Mouse (Mus musculus) layer of hippocampus, postnatal 14 days (tissue): ENCODE measurements around the gene Tmem50b. TPM values are rescaled to one million over a fixed set of nuclear protein-coding genes. Genes with fewer than 3 reads are reported as not detected.

Experiments used
- DNase-seq, 2 experiments: peaks; one replicate each; pipeline ENCODE4 v3.0.0; 2021 to 2022; ENCODE audit warnings: low spot score in 2 of 2, mixed read lengths in 1 of 2
- total RNA-seq, 2 experiments: library from RNA; stranded (reverse); gene quantifications; 2 replicates each; pipeline ENCODE4 v1.2.3; 2021

Tmem50b gene
- total RNA-seq, 2 experiments from 2014 or later: 126 to 142 TPM

DNA sequence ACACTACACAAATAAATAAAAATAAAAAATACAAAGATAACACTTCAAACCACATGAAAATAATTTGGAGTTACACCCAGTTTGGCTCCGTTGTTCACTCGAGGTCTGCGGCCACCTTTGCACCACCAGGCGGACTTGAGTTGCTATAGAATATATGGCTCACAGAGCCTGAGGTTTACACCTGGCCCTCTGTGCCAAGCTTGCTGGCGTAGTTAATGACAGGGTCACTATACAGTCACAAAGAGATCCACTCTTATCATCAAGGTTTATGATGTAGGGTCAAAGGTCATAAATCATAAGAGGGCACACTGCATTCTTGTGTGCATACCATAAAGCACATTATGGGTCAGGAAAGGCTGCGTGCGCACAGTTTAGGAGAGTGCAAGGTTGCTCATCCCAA is 31.6 kb downstream of the Tmem50b start:
- no peak for DNase-seq

DNA sequence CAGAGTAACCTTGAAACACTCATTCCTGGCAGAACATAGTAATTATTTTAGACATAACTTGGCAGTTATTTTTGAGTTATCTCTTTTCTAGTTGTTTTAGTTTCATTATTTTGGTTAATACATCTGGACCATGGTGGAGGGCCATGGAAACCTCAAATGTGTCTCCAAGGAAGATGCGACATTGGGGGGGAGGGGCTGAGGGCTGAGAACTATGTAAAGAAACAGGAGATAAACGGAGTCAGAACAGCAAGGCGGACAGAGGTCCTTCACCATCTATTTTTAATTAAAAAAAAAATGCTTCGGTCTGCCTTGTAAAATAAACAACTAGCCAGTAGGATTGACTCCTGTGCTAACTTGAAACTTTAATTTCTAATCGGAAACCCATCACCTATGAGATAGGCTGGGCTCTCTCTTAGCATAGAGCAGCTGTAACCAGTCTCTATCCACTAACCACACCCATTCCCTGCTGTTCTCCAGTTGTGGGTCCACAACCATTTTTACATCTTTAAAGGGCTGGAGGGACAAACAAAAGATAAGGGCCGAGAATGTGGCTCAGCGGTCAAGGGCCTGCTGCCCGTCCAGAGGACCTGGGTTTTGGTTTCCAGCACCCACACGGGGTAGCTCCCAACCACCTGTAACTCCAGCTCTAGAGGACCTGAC is 32.2 kb downstream of the Tmem50b start:
- DNase-seq: no peak

DNA sequence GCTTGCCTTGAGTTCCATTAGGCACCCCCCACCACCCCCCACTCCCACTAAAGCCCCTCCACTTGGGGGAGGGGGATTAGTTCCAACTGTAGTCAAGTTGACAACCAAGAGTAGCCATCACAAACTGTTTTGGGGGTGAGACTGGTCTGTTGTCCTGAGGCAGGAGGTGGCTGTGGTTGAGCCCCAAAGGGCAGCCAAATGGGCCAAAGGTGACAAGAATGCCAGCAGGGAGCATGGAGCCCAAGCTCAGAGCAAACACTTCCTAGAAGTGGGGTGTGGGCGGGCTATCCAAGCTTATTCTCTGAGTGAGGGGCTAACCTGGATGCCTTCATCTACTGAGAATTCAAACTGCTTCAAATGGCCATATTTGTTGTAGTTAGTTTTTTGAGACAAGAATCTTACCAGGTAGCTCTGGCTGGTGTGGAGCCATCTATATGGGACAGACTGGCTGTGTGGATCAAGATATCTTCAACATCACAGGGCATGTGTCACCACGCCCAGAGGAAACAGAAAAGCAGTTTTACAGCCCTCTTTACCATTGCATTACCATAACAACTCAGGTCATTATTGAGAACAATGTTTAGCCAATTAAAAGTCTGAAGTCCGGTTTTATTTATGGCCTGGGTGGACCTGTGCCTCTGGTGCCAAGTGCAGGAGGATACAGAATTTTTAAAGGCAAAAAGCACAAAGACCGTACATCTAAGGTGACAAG is 32.9 kb downstream of the Tmem50b start:
- no peak for DNase-seq

DNA sequence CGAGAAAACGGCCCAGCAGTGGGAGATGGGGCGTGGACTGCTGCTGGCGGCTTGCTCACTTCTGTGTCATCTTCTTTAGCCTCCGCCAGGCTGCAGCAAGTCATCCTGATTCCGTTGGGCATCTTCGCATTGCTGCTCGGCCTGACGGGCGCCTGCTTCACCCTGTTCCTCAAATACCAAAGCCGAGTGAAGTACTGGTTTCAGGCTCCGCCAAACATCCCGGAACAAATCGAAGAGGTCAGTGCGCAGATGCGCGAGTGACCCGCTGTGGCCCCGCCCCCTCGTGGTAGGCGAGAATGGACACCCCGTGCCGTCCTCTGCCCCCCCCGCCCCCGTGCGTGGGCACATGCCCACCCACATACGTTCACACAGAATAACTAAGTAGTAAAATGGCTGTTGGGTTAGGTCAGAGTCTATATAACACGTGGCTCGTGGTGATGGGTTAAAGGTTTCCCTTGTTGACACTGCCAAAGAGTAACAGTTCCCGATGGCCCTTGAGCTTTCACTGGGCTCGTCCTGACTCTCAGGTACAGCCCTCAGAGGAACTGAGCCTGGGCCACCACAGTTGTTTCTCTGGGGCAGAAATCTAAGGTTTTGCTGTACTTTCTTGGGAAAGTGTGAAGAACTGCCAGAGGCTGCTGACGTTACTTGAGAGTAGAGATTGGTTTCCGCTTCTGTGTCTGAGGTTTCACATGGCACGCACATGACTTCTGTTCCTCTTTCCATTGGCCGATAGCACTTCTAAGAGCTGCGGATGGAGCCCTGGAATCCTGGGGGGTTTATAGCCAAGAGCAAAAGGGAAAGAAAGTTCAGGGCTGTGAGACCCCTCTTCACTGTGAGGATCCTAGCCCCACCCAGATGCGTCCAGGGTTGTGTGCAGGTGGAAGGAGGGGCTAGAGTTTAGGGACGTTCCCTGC is 35.8 kb downstream of the Tmem50b start:
- no peak for DNase-seq

DNA sequence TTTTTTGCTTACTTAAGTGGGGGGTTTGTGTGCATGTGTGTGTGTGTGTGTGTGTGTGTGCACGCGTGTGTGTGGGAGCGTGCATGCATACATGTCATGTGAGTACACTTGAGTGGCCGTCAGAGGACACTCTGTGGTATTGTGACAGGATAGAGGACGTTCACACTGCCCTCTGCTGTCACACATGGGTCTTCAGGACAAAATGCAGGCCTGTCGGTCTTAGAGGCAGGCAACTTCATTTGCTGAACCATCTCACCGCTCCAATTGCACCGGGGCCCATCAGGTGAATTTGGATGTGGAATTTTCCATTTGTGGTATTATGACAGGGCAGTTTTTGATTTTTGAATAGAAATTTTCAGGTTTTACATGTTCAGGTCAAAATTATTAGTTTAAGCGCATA is 36.5 kb downstream of the Tmem50b start:
- DNase-seq: no peak

DNA sequence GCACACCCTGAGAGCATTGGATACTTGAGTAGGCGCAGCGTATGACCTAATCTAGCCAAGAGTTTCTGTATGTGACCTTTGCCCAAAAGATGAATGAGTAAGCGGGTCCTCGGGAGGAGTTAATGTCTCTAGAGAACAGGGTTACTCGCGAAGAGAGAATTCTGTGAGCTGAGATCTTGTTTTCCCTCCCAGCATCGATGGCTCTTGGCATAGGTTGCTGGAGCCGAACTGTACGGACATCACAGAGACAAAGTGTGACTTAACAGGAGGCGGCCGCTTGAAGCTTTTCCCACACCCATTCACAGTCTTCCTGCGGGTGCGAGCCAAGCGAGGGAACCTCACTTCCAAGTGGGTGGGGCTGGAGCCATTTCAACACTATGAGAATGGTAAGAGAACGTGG is 39.9 kb downstream of the Tmem50b start:
- DNase-seq: peak in 1 of 2 experiments; percentile 46

DNA sequence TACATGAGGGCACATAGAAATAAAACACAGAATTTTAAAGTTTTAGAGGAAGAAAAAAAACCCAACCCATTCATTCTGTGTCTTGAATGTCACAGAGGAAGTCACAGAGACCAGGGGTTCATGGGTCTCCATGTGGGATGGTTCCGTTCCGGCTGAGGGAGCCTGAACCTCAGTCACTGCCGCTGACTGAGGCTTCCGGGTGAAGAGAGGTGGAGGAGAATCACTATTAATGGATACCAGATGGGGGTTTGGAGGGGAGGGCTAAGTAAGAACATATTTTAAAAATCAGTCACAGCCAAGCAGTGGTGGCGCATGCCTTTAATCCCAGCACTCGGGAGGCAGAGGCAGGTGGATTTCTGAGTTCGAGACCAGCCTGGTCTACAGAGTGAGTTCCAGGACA is 40.4 kb downstream of the Tmem50b start:
- DNase-seq: no peak

DNA sequence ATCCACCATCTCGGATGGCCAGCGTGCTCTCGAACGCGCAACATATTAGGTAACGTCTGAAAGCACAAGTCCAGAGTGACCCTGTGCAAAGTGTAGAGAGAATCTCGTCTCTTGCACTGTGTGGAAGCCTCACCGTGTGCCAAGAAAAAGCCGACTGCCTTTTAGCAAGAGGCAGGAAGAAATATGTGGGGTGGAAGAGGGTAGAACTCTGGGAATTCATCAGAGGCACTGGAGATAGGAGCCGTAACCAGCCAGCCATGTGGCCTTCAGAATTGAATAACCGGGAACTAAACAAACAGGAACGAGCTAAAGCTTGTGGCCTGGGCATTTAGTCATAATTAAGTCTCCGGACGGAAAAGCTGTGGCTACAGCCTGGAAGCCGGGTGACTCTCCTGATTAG is 40.9 kb downstream of the Tmem50b start:
- no peak for DNase-seq

DNA sequence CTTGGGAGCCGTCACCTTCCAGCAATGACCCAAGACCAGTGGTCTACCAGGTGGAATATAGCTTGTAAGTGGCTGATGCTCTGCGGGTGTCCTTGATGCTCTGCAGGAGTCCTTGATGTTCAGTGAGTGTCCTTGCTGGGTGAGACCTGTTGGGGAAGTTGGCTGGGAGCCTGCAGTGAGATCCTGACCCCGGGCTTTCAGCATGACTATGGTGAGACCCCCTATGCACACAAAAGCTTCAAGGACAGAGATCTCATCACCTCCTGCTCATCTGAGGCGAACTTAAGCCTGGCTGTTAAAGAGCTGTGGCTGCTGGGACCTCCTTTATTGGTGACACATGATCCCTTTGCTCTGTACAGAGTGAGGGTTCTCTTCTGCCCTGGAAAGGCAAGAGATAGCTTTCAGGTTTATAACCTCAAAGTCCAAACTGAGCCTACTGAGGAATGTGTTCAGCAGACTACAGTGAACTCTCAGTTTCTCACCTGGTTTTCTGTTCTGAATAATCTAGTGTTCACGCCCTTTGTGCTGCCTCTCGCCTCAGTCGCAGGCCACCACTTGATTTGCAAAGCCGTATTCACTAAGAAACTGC is 42.5 kb downstream of the Tmem50b start:
- DNase-seq: no peak

DNA sequence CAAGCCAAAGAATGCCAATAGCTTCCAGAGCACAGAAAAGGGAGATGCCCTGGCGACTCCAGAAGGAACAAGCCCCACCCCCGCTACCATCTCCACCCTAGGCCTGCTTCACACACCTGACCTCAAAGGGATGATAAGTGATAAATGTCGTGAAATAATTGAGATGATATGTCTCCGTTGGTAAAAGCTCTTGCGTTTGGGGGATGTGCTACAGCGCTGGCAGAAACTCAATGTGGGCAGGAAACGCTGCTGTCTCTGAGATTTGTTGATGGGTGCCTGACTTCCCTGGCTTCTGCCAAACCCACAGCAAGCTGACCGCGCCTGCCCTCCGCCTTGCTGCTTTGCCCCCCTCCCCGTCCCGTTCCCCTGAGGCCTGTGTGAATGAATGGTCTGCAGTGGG is 44.0 kb downstream of the Tmem50b start:
- DNase-seq: no peak

DNA sequence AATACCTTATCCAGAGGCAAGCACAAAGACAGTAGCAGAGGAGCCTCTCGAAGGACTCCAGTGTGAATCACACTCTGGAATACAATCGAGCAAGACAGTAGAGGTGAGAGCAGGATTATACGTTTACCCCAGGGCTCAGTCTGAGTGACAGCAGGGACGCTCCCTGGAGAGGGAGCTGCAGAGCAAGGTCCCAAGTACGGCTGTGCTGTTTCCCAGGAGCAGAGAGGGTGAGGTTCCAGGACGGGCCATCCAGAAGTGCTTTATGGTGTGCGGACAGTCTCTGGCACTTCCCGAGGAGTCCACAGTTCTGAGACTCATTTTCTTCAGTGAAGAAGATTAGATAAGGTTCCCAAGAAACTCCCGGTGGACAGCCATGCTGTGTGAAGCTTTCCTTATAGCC is 45.5 kb downstream of the Tmem50b start:
- no peak for DNase-seq

DNA sequence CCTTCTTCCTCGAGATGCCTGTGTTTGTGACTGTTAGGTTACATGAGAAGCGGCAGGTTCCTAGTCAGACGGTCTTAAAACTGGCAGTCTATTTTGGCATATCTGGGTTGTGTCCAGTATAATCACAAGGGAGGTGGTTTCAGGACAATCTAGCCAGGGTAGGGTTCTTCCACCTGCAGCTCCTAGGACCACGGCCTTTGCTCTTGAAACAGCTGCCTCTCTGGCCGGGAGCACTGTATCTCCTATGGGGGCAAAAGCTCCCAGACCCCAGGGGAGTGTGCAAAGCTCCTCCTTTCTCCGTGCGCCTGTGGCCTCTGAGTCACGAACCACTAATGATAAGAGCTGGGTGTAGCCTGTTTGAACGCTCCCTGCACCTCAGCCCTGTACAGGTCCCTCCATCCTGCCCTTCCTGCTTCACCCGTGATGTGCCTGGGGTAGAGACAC is 46.5 kb downstream of the Tmem50b start:
- no peak for DNase-seq

DNA sequence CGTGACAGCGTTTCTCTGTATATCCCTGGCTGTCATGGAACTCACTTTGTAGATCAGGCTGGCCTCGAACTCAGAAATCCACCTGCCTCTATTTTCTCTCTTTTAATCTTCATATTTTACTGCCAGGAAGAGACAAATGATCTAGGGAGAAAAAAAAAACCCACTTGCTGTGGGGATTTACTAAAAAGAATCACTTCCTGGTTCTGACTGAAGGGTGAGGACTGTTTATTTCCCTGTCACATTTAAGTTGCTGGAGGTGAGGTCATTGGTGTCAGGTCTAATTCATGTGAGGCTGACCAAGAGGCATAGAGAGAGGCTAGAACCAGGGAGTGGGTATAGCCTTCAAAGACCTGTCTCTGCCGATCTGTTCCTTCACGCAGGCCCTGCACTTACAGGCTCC is 48.0 kb downstream of the Tmem50b start:
- DNase-seq: no peak

DNA sequence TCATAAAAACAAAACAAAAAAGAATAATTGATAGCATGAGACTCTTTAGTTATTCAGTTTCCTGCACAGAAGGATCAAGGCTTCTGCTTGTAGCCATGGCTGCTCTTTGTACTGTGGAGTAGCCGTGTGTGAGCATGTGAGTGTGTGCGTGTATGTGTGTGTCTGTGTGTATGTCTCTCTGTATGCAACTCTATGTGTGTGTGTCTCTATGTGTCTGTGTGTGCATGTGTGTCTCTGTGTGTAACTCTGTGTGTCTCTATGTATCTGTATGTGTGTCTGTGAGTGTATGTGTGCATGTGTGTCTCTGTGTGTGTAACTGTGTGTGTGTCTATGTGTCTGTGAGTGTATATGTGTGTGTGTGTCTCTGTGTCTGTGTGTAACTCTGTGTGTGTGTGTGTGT is 48.6 kb downstream of the Tmem50b start:
- no peak for DNase-seq

DNA sequence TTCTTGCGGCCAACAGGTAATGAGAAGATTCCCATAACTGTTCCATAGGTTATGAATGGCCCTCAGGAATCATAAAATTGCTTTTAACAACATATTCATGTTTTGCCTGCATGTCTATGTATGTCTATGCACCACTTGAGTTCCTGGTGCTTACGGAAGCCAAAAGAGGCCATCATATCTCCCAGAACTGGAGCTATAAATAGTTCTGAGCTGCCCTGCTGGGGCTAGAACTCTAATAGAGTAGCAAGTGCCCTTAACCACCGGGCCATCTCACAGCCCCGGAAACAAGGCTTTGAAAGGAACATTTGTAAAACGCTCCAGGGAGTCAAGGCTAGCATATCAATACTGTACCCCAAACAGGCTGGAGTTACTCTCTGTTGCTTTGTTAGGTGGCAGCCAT is 49.0 kb downstream of the Tmem50b start:
- DNase-seq: no peak

DNA sequence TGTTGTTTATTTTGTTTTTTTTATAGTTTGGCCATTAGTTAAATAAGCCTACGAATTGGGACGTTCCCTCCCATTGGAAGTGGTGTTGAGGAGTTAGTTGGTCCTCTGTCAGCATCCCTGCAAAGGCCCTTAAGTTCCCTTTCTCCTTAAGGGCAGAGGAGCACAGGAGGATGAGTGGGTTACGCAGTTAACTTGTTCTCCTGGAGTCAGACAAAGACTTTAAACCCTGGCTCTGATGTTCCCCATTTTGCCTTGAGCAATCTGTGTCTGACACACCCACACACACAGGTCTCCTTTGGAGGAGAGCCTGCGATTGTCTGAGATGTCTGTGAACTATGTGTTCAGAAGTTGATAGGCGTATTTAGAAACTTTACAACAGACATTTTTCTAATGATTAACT is 49.6 kb downstream of the Tmem50b start:
- DNase-seq: no peak

DNA sequence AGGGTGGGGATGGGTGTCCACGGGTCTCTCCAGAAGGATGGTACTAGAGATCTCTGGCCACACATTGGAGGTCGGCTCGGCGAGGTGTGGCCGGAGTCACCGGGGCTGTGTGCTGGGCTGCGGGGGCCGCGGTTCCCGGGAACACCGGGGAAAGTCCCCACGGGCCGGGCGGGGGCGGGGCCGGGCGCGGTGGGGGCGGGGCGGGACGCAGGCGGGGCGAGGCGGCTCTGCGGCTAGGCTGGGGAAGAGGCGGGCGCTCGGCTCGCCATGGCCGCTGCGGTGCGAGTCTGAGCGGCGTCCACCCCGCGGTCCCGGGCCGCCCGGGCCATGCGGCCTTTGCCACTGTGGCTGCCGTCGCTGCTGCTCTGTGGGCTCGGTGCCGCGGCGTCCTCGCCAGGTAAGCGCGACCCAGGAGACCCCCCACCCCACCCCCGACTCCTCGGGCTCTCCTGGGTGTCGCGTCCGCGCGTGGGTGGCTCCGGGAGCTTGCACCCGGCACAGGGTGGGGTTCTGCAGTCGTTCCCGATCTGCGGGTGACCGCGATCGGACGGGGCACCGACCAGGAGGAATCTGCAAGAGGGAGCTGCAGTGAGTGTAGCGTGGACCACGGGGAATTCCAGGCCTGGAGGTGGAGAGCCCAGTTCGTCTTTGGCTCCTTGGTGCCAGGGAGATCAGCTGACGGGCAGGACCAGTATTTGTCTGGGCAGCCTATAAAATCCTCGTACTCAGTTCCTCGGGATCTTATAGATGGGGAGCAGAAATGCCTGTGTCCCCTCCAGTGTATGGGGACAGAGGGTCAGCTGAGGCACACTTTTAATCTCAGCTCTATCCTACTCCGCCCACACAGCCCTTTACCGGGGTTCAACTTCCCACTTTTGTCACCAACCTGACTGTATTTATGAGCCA is 50.5 kb downstream of the Tmem50b start, which contains the start of gene Ifngr2:
Gene Ifngr2, plus strand, starts transcription at position 237 of the 906 bp plus-strand sequence.
- DNase-seq: no peak

DNA sequence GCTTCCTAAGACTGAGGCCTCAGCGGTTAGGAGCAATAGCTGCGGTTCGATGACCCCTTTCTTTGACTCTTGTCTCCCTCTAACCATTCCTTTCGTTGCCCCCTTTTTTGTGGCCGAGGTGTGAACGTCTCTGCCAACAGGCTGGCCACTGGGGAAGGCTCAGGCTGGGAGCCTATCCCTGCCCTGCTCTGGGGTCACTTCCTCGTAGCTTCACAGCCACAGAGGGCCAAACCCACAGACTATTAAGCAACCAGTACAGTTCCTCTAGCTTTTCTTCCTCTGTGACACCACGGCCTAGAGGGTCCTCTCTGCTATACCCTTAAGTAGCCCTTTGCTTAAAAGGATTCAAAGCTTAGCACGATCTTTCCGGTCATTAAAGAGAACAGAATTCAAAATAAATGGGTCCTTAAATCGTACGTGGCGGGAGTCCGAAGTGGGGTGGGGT is 51.2 kb downstream of the Tmem50b start:
- DNase-seq: no peak

DNA sequence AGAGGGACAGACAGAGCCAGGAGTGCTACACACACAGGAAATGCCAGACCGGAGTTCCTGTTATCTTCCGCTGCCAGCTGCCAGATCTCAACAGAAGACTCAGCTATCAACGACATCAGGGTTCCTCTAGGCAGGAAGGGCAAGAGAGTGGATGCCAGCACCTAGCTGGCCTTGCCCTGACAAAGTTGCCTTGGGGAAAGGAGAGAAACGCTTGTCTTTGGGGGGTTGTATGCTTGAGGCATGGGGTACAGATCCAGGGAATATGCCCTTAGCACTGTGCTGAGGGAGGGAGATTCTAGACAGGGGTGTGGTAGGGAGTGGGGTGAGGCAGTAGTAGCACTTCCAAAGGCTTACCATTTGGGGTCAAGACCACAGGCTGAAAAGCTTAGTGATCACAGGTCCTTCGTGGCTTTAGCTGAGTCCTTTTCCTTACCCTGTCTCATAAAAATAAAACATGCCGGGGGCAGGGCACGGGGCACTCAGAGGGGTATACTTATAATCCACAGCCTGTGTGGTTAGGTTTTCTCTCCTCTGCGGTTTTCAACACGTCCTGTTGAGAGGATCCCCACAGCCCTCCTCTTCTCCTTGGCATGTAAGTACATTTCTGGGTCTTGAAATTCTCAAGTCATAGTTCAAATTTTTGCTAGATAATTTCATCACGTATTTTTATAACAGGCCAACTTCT is 51.9 kb downstream of the Tmem50b start:
- no peak for DNase-seq

DNA sequence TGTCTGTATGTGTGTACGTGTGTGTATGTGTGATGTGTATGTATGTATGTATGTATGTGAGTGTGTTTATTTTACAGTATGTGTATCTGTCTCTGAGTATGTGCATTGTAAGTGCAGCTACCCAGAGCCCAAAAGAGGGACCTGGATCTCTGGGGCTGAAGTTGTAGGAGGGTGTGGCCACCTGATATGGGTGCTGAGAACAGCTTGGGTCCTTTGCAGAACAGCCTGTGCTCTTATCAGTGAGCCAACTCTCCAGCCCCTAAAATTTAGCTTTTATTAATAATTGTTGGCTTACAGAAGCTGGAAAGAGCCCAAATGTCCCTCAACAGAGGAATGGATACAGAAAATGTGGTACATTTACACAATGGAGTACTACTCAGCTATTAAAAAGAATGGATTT is 54.0 kb downstream of the Tmem50b start:
- no peak for DNase-seq
